Mouse (Mus musculus) ES-Bruce4 (cell line): ENCODE measurements at regions not wholly inside any gene's neighbourhood (a gene's known extent, or its start where the extent isn't known, plus 50 kb on each side); places are given as distances from the start of the nearest gene placed in this dataset.

Source experiments
- CTCF ChIP-seq: IDR thresholded peaks from one replicate; pipeline ENCODE4 v1.8.1; 2011; ENCODE audit warnings: low read depth, low read length
- EP300 ChIP-seq: IDR thresholded peaks from 2 replicates; pipeline ENCODE4 v1.6.1; 2011; ENCODE audit warnings: low read depth, low read length; ENCODE audit not compliant: insufficient read depth
- POLR2A ChIP-seq: IDR thresholded peaks from one replicate; pipeline ENCODE4 v1.8.1; 2011; ENCODE audit warnings: low read length; ENCODE audit not compliant: insufficient read depth

DNA sequence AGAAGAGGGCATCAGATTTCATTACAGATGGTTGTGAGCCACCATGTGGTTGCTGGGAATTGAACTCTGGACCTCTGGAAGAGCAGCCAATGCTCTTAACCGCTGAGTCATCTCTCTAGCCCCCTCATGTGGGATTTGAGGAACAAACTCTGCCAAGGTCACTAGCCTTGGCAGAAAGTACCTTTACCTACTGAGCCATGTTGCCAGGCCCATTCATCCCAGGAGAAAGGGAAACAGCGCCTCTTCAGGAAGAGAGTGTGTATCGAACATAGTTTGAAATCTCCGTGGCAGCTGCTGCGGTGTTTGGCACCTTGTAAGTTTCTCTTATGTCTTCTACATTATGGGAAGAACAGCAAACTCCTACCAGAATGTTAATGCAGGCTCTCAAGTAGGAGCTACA, 82.0 kb upstream of the Slc38a2 start:
- TF ChIP-seq CTCF: peak; percentile 29
- TF ChIP-seq POLR2A: no peak
- TF ChIP-seq EP300: no peak
